Mouse (Mus musculus) MEL (cell line): Measurements from ENCODE around the gene Srcin1. TPM values are rescaled to one million over a fixed set of nuclear protein-coding genes. Genes with fewer than 3 reads are reported as not detected.

ENCODE experiments used
- DNase-seq: peaks from one replicate; pipeline ENCODE4 v3.0.0; 2011; ENCODE audit warnings: low read depth, low spot score
- H3K27ac ChIP-seq: 2 replicates; pipeline ENCODE4 v1.5.1; 2012; ENCODE audit warnings: low read depth, mild to moderate bottlenecking, control low read depth, low read length, moderate library complexity; ENCODE audit not compliant: control insufficient read depth
- H3K27me3 ChIP-seq, 2 experiments: fragments of 150-350 bp in 1 of 2; sonication (generic) in 1 of 2; 2 replicates each; pipeline ENCODE4 v1.6.1; 2012; ENCODE audit warnings: low read length in 2 of 2, mild to moderate bottlenecking in 2 of 2, improper control_type of control experiment in 1 of 2, moderate library complexity in 1 of 2; ENCODE audit not compliant: insufficient read depth in 2 of 2, control insufficient read depth in 1 of 2
- H3K36me3 ChIP-seq, 2 experiments: 2 replicates each; pipeline ENCODE4 v1.6.1; 2012 to 2014; ENCODE audit warnings: low read length in 2 of 2, improper control_type of control experiment in 1 of 2, inconsistent platforms in 1 of 2, mild to moderate bottlenecking in 1 of 2; ENCODE audit not compliant: insufficient read depth in 2 of 2, control insufficient read depth in 1 of 2
- H3K4me1 ChIP-seq, 2 experiments: fragments of 150-350 bp in 1 of 2; sonication (generic) in 1 of 2; 2 replicates each; pipeline ENCODE4 v1.6.1; 2012; ENCODE audit warnings: low read length in 2 of 2, improper control_type of control experiment in 1 of 2, mild to moderate bottlenecking in 1 of 2; ENCODE audit not compliant: insufficient read depth in 2 of 2, control insufficient read depth in 1 of 2
- H3K4me3 ChIP-seq, 2 experiments: fragments of 150-350 bp in 1 of 2; sonication (generic) in 1 of 2; 2 replicates each; pipeline ENCODE4 v1.5.1; 2012; ENCODE audit warnings: low read depth in 2 of 2, low read length in 2 of 2, mild to moderate bottlenecking in 2 of 2, moderate library complexity in 2 of 2, control low read depth in 1 of 2, improper control_type of control experiment in 1 of 2; ENCODE audit not compliant: control insufficient read depth in 1 of 2, insufficient read depth in 1 of 2
- H3K79me2 ChIP-seq: 2 replicates; pipeline ENCODE4 v1.6.1; 2012; ENCODE audit warnings: mild to moderate bottlenecking, low read length, moderate library complexity; ENCODE audit not compliant: control insufficient read depth, poor library complexity, insufficient read depth
- H3K9ac ChIP-seq: 2 replicates; pipeline ENCODE4 v1.6.1; 2012; ENCODE audit warnings: low read depth, mild to moderate bottlenecking, control low read depth, low read length, moderate library complexity; ENCODE audit not compliant: control insufficient read depth, poor library complexity, severe bottlenecking
- H3K9me3 ChIP-seq: fragments of 150-350 bp; sonication (generic); replicated peaks from 2 replicates; pipeline ENCODE4 v1.6.1; 2012; ENCODE audit warnings: mild to moderate bottlenecking, low read length, improper control_type of control experiment, moderate library complexity; ENCODE audit not compliant: insufficient read depth
- BHLHE40 ChIP-seq: IDR thresholded peaks from 2 replicates; pipeline ENCODE4 v1.6.1; 2012; ENCODE audit warnings: low read depth, mild to moderate bottlenecking, inconsistent platforms, low read length, improper control_type of control experiment, borderline replicate concordance
- CTCF ChIP-seq, 3 experiments: IDR thresholded peaks in 2 of 3; conservative IDR thresholded peaks in 1 of 3; 2 replicates each; pipeline ENCODE4 v1.5.1; 2011 to 2012; ENCODE audit warnings: low read length in 3 of 3, low read depth in 2 of 3, mild to moderate bottlenecking in 2 of 3, improper control_type of control experiment in 1 of 3, inconsistent platforms in 1 of 3, mixed read lengths in 1 of 3, moderate library complexity in 1 of 3; ENCODE audit not compliant: control insufficient read depth in 1 of 3, insufficient read depth in 1 of 3, poor library complexity in 1 of 3, severe bottlenecking in 1 of 3
- EP300 ChIP-seq, 2 experiments: IDR thresholded peaks; 2 replicates each; pipeline ENCODE4 v1.6.1; 2011; ENCODE audit warnings: improper control_type of control experiment in 2 of 2, low read length in 2 of 2, low read depth in 1 of 2, mild to moderate bottlenecking in 1 of 2
- ETS1 ChIP-seq: IDR thresholded peaks from 2 replicates; pipeline ENCODE4 v1.6.1; 2012; ENCODE audit warnings: low read depth, mild to moderate bottlenecking, inconsistent platforms, low read length, improper control_type of control experiment, moderate library complexity
- GABPA ChIP-seq: IDR thresholded peaks from 2 replicates; pipeline ENCODE4 v1.6.1; 2012; ENCODE audit warnings: low read depth, mild to moderate bottlenecking, inconsistent platforms, low read length, improper control_type of control experiment, moderate library complexity
- MAFK ChIP-seq: IDR thresholded peaks from 2 replicates; pipeline ENCODE4 v1.6.1; 2011; ENCODE audit warnings: low read depth, mild to moderate bottlenecking, low read length, improper control_type of control experiment, borderline replicate concordance
- MAX ChIP-seq: IDR thresholded peaks from 2 replicates; pipeline ENCODE4 v1.6.1; 2011; ENCODE audit warnings: low read length, improper control_type of control experiment
- MYC ChIP-seq: IDR thresholded peaks from 2 replicates; pipeline ENCODE4 v1.6.1; 2011; ENCODE audit warnings: low read depth, mild to moderate bottlenecking, low read length, improper control_type of control experiment, moderate library complexity
- POLR2A ChIP-seq, 2 experiments: IDR thresholded peaks; 2 replicates each; pipeline ENCODE4 v1.6.1; 2011 to 2012; ENCODE audit warnings: low read length in 2 of 2, mild to moderate bottlenecking in 2 of 2, control low read depth in 1 of 2, improper control_type of control experiment in 1 of 2, low read depth in 1 of 2, moderate library complexity in 1 of 2; ENCODE audit not compliant: control insufficient read depth in 1 of 2, insufficient read depth in 1 of 2, poor library complexity in 1 of 2
- POLR2AphosphoS2 ChIP-seq: IDR thresholded peaks from 2 replicates; pipeline ENCODE4 v1.6.1; 2011; ENCODE audit warnings: low read length, improper control_type of control experiment
- RAD21 ChIP-seq: IDR thresholded peaks from 2 replicates; pipeline ENCODE4 v1.6.1; 2011; ENCODE audit warnings: mild to moderate bottlenecking, low read depth, low read length, improper control_type of control experiment
- SMC3 ChIP-seq: IDR thresholded peaks from 2 replicates; pipeline ENCODE4 v1.6.1; 2011; ENCODE audit warnings: low read depth, low read length, improper control_type of control experiment
- TBP ChIP-seq: IDR thresholded peaks from 2 replicates; pipeline ENCODE4 v1.8.0; 2011; ENCODE audit warnings: low read depth, low read length, improper control_type of control experiment
- TCF12 ChIP-seq: IDR thresholded peaks from 2 replicates; pipeline ENCODE4 v1.6.1; 2014; ENCODE audit warnings: low read depth, mild to moderate bottlenecking, inconsistent platforms, low read length, improper control_type of control experiment, moderate library complexity
- USF1 ChIP-seq: IDR thresholded peaks from 2 replicates; pipeline ENCODE4 v1.6.1; 2014; ENCODE audit warnings: low read depth, mild to moderate bottlenecking, inconsistent platforms, low read length, improper control_type of control experiment, moderate library complexity
- ZKSCAN1 ChIP-seq: IDR thresholded peaks from 2 replicates; pipeline ENCODE4 v1.6.1; 2012; ENCODE audit warnings: low read depth, mild to moderate bottlenecking, inconsistent platforms, low read length, improper control_type of control experiment, moderate library complexity
- polyA plus RNA-seq, 2 experiments: library from polyadenylated mRNA; stranded (reverse) in 1 of 2; unstranded in 1 of 2; fragments of >175 nt in 1 of 2; fragments of >200 nt in 1 of 2; gene quantifications; 2 replicates each; pipeline versions ENCODE4 v1.2.1 to v1.2.4; 2012; ENCODE audit warnings: low replicate concordance in 2 of 2, low read depth in 1 of 2; ENCODE audit not compliant: insufficient read length in 2 of 2, insufficient read depth in 1 of 2, missing spikeins in 1 of 2
- total RNA-seq: library from RNA; depleted of rRNA; stranded (reverse); fragments of 300-350 nt; gene quantifications from 2 replicates; pipeline ENCODE4 v1.2.3, GENCODE M21; 2012

The Srcin1 gene
- total and polyA plus RNA-seq, 3 experiments, result 0.04 to 0.10 TPM; not detected in 1

- Histone ChIP-seq H3K9me3 (no peaks in the 10 kb centered on the region), H3K27me3 (peaks cover 7 to 12% of the 10 kb centered on the region in 2 experiments), H3K9ac (no peak overlapping the region), H3K4me3 (no peak overlapping the region), H3K36me3 (peaks cover 0 to 3% of the 10 kb centered on the region in 2 experiments; a peak in 1 of 4 replicates), H3K27ac (no peak overlapping the region), H3K4me1 (peaks cover 0 to 6% of the 10 kb centered on the region in 2 experiments; a peak in 2 of 4 replicates), H3K79me2 (no peaks in the 10 kb centered on the region)
- TF ChIP-seq RAD21 (peak; percentile 38), POLR2AphosphoS2 (no peak), SMC3 (peak; percentile 73), MAX (no peak), CTCF (IDR thresholded peaks at IDR 0.05 in 2 of 3, conservative IDR thresholded peaks at IDR 0.05 in 1 of 3; ENCODE audit: control insufficient read depth in 1 of 3, insufficient read depth in 1 of 3, low read depth in 2 of 3, low read length in 3 of 3, poor library complexity in 1 of 3, severe bottlenecking in 1 of 3) (peak; percentile 58 to 70 (median 70)), EP300 (IDR thresholded peaks at IDR 0.05; ENCODE audit: low read depth in 1 of 2, low read length in 2 of 2) (no peak), ZKSCAN1 (no peak)
- DNase-seq, result peak; percentile 52
Measured at GRCm38 (mm10) chr11:97619391-97619795, 43.4 kb upstream of the Srcin1 start.

- Histone ChIP-seq H3K79me2 (no peaks in the 10 kb centered on the region), H3K4me3 (no peak overlapping the region), H3K27me3 (peaks cover 10 to 13% of the 10 kb centered on the region in 2 experiments), H3K36me3 (peaks cover 0 to 3% of the 10 kb centered on the region in 2 experiments; a peak in 1 of 4 replicates), H3K9me3 (no peaks in the 10 kb centered on the region), H3K27ac (no peak overlapping the region), H3K9ac (no peak overlapping the region), H3K4me1 (peaks cover 0 to 6% of the 10 kb centered on the region in 2 experiments; a peak in 2 of 4 replicates)
- DNase-seq, result peak; percentile 58
- TF ChIP-seq POLR2A (IDR thresholded peaks at IDR 0.05; ENCODE audit: control insufficient read depth in 1 of 2, insufficient read depth in 1 of 2, low read depth in 1 of 2, low read length in 2 of 2, poor library complexity in 1 of 2), result no peak
- peak; percentile 69 for TF ChIP-seq MAX
- TF ChIP-seq ETS1, result 0 out of 2 replicates have a peak, but pooled peaks have one; percentile 31
- peak; percentile 58 for TF ChIP-seq USF1
- TF ChIP-seq MYC, result 0 out of 2 replicates have a peak, but pooled peaks have one; percentile 32
- TF ChIP-seq GABPA, result peak; percentile 35; the same call in 1 of the 2 replicates
- TF ChIP-seq BHLHE40, result peak; percentile 83
- TF ChIP-seq MAFK, result peak; percentile 22; the same call in 1 of the 2 replicates
- TF ChIP-seq TBP, result no peak
- TF ChIP-seq TCF12, result peak; percentile 14; the same call in 1 of the 2 replicates
Measured at GRCm38 (mm10) chr11:97618368-97618767, 42.4 kb upstream of the Srcin1 start.
